Mouse (Mus musculus): ENCODE results near the gene Gm20431. TPM values are rescaled to one million over a fixed set of nuclear protein-coding genes. Genes with fewer than 3 reads are reported as not detected.
"Not testable (repeated sequence)": the region's sequence is repeated elsewhere in the genome, so short reads cannot be mapped to it uniquely, and the experiment has no call there.

Gm20431 gene
- polyA plus RNA-seq, 1 experiment, result 0.44 TPM

GRCm38 (mm10) chr2:167621255-167622087, 39.8 kb downstream of the Gm20431 start:
- Histone ChIP-seq H3K79me3 (ENCODE audit: low read depth) (peaks cover 78% of the 10 kb centered on the region), H3ac (ENCODE audit: control insufficient read depth, insufficient read length, low read depth) (no peak overlapping the region), H3K79me2 (ENCODE audit: control insufficient read depth, insufficient read depth) (peaks cover 100% of the 10 kb centered on the region), H3K27me3 (ENCODE audit: control insufficient read depth, insufficient read depth, insufficient read length) (no peaks in the 10 kb centered on the region), H3K36me3 (ENCODE audit: control insufficient read depth, insufficient read depth) (peaks cover 29% of the 10 kb centered on the region), H3K4me3 (ENCODE audit: insufficient read depth, poor library complexity, severe bottlenecking) (no peak overlapping the region)
- no peak for TF ChIP-seq USF1 (IDR thresholded peaks at IDR 0.05; ENCODE audit: low read depth)
- TF ChIP-seq CTCF (IDR thresholded peaks at IDR 0.05; ENCODE audit: control insufficient read depth, insufficient read depth, insufficient read length), result no peak
- no peak for TF ChIP-seq MAX (IDR thresholded peaks at IDR 0.05)
- no peak for TF ChIP-seq MYOG (IDR thresholded peaks at IDR 0.05; ENCODE audit: control insufficient read depth, extremely low read depth, insufficient read length)
- no peak for TF ChIP-seq FOSL1 (IDR thresholded peaks at IDR 0.05; ENCODE audit: insufficient read depth, low read length, poor library complexity, severe bottlenecking)
- no peak for TF ChIP-seq MYOD1 (IDR thresholded peaks at IDR 0.05; ENCODE audit: control insufficient read depth, insufficient read length, low read depth)
- TF ChIP-seq CEBPB (IDR thresholded peaks at IDR 0.05; ENCODE audit: low read depth), result no peak

DNA sequence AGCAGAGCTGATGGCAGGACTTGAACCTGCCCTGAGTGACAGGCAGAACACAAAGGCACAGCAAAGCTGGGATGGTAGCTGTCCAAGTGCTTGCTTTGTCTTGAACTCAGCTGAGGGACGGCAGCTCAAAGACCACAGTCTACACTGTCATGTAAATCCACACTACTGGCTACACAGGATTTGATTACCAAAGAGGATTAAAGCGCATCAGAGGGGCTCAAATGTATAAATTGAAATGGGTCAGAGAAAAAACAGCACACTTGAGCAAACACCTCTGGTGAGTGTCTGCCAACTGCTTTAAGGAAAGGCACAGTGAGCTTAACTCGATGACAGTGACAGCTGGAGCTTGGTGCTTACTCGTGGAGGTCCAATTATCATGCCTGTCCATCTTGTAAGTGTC, 43.8 kb downstream of the Gm20431 start:
- peaks cover 96% of the 10 kb centered on the region for H3K79me2 ChIP-seq (ENCODE audit: control insufficient read depth, insufficient read depth)

DNA sequence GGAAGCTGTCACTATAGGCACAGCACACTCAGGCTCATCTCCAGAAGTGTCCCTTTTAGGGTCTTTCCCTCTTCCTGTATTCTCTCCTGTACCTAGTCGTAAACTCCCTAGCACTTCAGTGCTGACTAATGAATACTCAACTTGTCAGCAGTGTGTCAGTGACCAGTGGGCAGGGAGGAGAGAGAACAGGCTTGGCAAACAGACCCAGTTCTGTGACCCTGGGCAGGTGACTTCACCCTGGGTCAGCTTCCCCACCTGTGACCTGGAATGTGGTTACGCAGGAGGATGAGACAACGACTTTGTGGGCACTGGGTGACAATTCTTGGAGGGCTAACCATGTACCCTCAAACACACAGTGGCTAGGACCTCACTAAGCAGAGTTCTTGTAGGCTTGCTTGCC, 44.3 kb downstream of the Gm20431 start:
- TF ChIP-seq MYOD1 (IDR thresholded peaks at IDR 0.05; ENCODE audit: control insufficient read depth, insufficient read length, low read depth), result no peak
- no peak for TF ChIP-seq MAX (IDR thresholded peaks at IDR 0.05)
- no peak for TF ChIP-seq CEBPB (IDR thresholded peaks at IDR 0.05; ENCODE audit: low read depth)
- no peak for TF ChIP-seq USF1 (IDR thresholded peaks at IDR 0.05; ENCODE audit: low read depth)
- TF ChIP-seq CTCF (IDR thresholded peaks at IDR 0.05; ENCODE audit: control insufficient read depth, insufficient read depth, insufficient read length), result no peak
- no peak for TF ChIP-seq FOSL1 (IDR thresholded peaks at IDR 0.05; ENCODE audit: insufficient read depth, low read length, poor library complexity, severe bottlenecking)
- no peak for TF ChIP-seq MYOG (IDR thresholded peaks at IDR 0.05; ENCODE audit: control insufficient read depth, extremely low read depth, insufficient read length)
- Histone ChIP-seq H3K27me3 (ENCODE audit: control insufficient read depth, insufficient read depth, insufficient read length) (no peaks in the 10 kb centered on the region), H3K79me2 (ENCODE audit: control insufficient read depth, insufficient read depth) (peaks cover 96% of the 10 kb centered on the region), H3ac (ENCODE audit: control insufficient read depth, insufficient read length, low read depth) (no peak overlapping the region), H3K4me3 (ENCODE audit: insufficient read depth, poor library complexity, severe bottlenecking) (no peak overlapping the region), H3K79me3 (ENCODE audit: low read depth) (peaks cover 61% of the 10 kb centered on the region), H3K36me3 (ENCODE audit: control insufficient read depth, insufficient read depth) (peaks cover 58% of the 10 kb centered on the region)

More for the DNA sequence above, 43.8 kb downstream of the Gm20431 start:
- Histone ChIP-seq H3K4me3 (ENCODE audit: insufficient read depth, poor library complexity, severe bottlenecking) (no peak overlapping the region), H3K36me3 (ENCODE audit: control insufficient read depth, insufficient read depth) (peaks cover 58% of the 10 kb centered on the region), H3ac (ENCODE audit: control insufficient read depth, insufficient read length, low read depth) (no peak overlapping the region), H3K27me3 (ENCODE audit: control insufficient read depth, insufficient read depth, insufficient read length) (no peaks in the 10 kb centered on the region), H3K79me3 (ENCODE audit: low read depth) (peaks cover 61% of the 10 kb centered on the region)
- no peak for TF ChIP-seq MYOG (IDR thresholded peaks at IDR 0.05; ENCODE audit: control insufficient read depth, extremely low read depth, insufficient read length)
- TF ChIP-seq CTCF (IDR thresholded peaks at IDR 0.05; ENCODE audit: control insufficient read depth, insufficient read depth, insufficient read length), result no peak
- TF ChIP-seq CEBPB (IDR thresholded peaks at IDR 0.05; ENCODE audit: low read depth), result no peak
- TF ChIP-seq MYOD1 (IDR thresholded peaks at IDR 0.05; ENCODE audit: control insufficient read depth, insufficient read length, low read depth), result no peak
- no peak for TF ChIP-seq FOSL1 (IDR thresholded peaks at IDR 0.05; ENCODE audit: insufficient read depth, low read length, poor library complexity, severe bottlenecking)
- TF ChIP-seq USF1 (IDR thresholded peaks at IDR 0.05; ENCODE audit: low read depth), result no peak
- TF ChIP-seq MAX (IDR thresholded peaks at IDR 0.05), result no peak

DNA sequence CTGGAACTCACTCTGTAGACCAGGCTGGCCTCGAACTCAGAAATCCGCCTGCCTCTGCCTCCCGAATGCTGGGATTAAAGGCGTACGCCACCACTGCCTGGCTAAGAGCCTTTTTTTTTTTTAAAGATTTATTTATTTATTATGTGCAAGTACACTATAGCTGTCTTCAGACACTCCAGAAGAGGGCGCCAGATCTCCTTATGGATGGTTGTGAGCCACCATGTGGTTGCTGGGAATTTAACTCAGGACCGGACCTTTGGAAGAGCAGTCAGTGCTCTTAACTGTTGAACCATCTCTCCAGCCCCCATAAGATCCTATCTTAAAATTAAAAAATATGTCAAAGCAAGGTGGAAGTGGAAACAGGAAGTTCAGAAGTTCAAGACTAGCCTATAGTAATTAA, 48.0 kb downstream of the Gm20431 start:
- H3K79me2 ChIP-seq (ENCODE audit: control insufficient read depth, insufficient read depth), result peaks cover 79% of the 10 kb centered on the region
- not testable (repeated sequence) for H3K4me3 ChIP-seq (ENCODE audit: insufficient read depth, poor library complexity, severe bottlenecking); H3ac ChIP-seq (ENCODE audit: control insufficient read depth, insufficient read length, low read depth); H3K27me3 ChIP-seq (ENCODE audit: control insufficient read depth, insufficient read depth, insufficient read length)
- peaks cover 32% of the 10 kb centered on the region for H3K79me3 ChIP-seq (ENCODE audit: low read depth)
- H3K36me3 ChIP-seq (ENCODE audit: control insufficient read depth, insufficient read depth), result peaks cover 64% of the 10 kb centered on the region

DNA sequence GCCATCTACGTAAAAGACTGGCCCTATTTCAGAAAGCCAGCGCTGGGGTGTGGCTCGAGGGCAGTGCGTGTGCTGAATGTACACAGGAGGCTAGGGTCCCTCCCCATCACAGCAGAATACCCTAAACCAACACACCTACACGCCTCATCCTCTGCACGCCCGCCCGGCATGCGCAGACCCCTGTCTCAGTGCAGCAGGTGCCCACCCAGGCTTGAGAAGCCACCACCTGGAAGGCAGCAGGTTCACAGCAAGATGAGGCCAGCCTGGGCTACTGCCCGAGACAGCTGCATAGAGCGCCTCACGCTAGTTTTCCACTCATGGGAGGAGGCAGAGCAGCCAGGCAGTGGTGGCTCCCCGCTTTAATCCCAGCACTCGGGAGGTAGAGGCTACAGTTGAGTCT, 49.2 kb downstream of the Gm20431 start:
- no peak overlapping the region for H3ac ChIP-seq (ENCODE audit: control insufficient read depth, insufficient read length, low read depth)
- H3K79me3 ChIP-seq (ENCODE audit: low read depth), result peaks cover 29% of the 10 kb centered on the region
- H3K36me3 ChIP-seq (ENCODE audit: control insufficient read depth, insufficient read depth), result peaks cover 57% of the 10 kb centered on the region
- H3K27me3 ChIP-seq (ENCODE audit: control insufficient read depth, insufficient read depth, insufficient read length), result no peaks in the 10 kb centered on the region
- H3K4me3 ChIP-seq (ENCODE audit: insufficient read depth, poor library complexity, severe bottlenecking), result no peak overlapping the region
- peaks cover 67% of the 10 kb centered on the region for H3K79me2 ChIP-seq (ENCODE audit: control insufficient read depth, insufficient read depth)
- no peak for TF ChIP-seq MAX (IDR thresholded peaks at IDR 0.05)
- TF ChIP-seq MYOG (IDR thresholded peaks at IDR 0.05; ENCODE audit: control insufficient read depth, extremely low read depth, insufficient read length), result no peak
- no peak for TF ChIP-seq CTCF (IDR thresholded peaks at IDR 0.05; ENCODE audit: control insufficient read depth, insufficient read depth, insufficient read length)
- TF ChIP-seq CEBPB (IDR thresholded peaks at IDR 0.05; ENCODE audit: low read depth), result no peak
- no peak for TF ChIP-seq FOSL1 (IDR thresholded peaks at IDR 0.05; ENCODE audit: insufficient read depth, low read length, poor library complexity, severe bottlenecking)
- no peak for TF ChIP-seq USF1 (IDR thresholded peaks at IDR 0.05; ENCODE audit: low read depth)
- no peak for TF ChIP-seq MYOD1 (IDR thresholded peaks at IDR 0.05; ENCODE audit: control insufficient read depth, insufficient read length, low read depth)

DNA sequence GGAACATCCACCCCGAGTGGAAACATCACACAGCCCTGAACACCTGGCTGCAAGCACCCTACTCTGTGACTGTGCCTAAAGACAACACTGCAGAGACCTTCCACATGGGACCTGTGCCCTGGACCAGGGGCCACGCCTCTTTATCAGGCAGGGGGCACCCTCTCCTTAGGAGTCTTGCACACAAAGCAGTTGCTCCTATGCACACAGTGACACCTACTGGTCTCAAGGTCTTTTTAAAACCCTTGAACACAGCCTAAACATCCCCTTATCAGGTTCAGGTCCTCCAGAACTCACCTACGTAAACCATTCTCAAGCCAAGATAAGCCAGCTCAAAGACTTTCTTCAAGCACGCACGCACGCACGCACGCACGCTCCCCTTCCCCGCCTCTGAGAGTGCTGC, 50.0 kb downstream of the Gm20431 start:
- Histone ChIP-seq H3K79me3 (ENCODE audit: low read depth) (peaks cover 29% of the 10 kb centered on the region), H3ac (ENCODE audit: control insufficient read depth, insufficient read length, low read depth) (no peak overlapping the region), H3K79me2 (ENCODE audit: control insufficient read depth, insufficient read depth) (peaks cover 59% of the 10 kb centered on the region), H3K27me3 (ENCODE audit: control insufficient read depth, insufficient read depth, insufficient read length) (no peaks in the 10 kb centered on the region), H3K4me3 (ENCODE audit: insufficient read depth, poor library complexity, severe bottlenecking) (no peak overlapping the region), H3K36me3 (ENCODE audit: control insufficient read depth, insufficient read depth) (peaks cover 55% of the 10 kb centered on the region)
- no peak for TF ChIP-seq MYOG (IDR thresholded peaks at IDR 0.05; ENCODE audit: control insufficient read depth, extremely low read depth, insufficient read length)
- TF ChIP-seq CTCF (IDR thresholded peaks at IDR 0.05; ENCODE audit: control insufficient read depth, insufficient read depth, insufficient read length), result no peak
- TF ChIP-seq CEBPB (IDR thresholded peaks at IDR 0.05; ENCODE audit: low read depth), result no peak
- no peak for TF ChIP-seq FOSL1 (IDR thresholded peaks at IDR 0.05; ENCODE audit: insufficient read depth, low read length, poor library complexity, severe bottlenecking)
- no peak for TF ChIP-seq MAX (IDR thresholded peaks at IDR 0.05)

All from C2C12 (cell line).